ENCODE assay signal across 8 mouse cellular contexts in the genomic region with DNA sequence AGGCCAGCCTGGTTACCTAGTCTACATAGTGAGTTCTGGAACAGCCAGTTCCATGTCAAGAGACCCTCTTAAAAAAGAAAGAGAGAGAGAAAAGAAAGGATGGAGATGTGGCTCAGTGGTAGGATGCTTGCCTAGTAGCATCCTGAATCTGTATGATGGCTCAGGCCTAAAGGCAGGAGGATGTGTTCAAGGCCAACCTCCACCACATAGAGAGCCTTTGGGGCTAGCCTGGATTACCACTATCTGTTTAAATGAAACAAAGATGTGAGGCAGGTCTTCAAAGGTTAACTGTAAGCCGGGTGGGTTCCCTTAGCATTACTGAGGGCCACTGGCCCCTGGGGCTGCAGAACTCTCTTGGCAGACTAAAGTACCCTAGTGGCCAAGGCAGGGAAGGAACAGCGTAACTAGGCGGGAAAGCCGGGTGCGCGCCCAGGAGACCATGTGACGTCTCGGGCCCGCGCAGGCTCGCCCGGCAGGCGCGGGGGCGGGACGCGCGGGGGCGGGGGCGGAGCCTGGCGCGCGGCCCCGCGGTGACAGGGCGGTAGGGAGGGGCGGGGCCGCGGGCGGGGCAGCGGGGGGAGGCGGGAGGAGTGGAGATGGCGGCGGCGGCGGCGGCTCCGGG. TPM values are rescaled to one million over a fixed set of nuclear protein-coding genes. Genes with fewer than 3 reads are reported as not detected.
DNase-seq lines count a peak whose midpoint lies in the region; ATAC-seq and TF ChIP-seq lines count a peak whose summit lies in the region.

A gene (plus strand): TSS at position 552 of the 622 bp plus-strand sequence.

- under 1% methylated on average over 27 of the region's 38 CpGs for WGBS in forebrain, embryonic 16.5 days
- 1% methylated on average over 33 of the region's 38 CpGs for WGBS in neural tube, embryonic 14.5 days

- H3K27ac ChIP-seq in MEL (ENCODE audit: control insufficient read depth, low read depth, low read length): no peak within 1 kb of the TSS
- peak within 1 kb of the TSS; percentile 87 for H3K27ac ChIP-seq in forebrain, embryonic 16.5 days (ENCODE audit: low read length)
- peak within 1 kb of the TSS; percentile 85 for H3K27ac ChIP-seq in neural tube, embryonic 14.5 days (ENCODE audit: low read depth, low read length)

- peak; percentile 64 for ATAC-seq in forebrain, embryonic 16.5 days
- peak; percentile 68 for ATAC-seq in neural tube, embryonic 14.5 days (ENCODE audit: low read depth)

- peak in 1 of 2 experiments; percentile 11; a peak in 1 of 4 replicates for TF ChIP-seq POLR2A in MEL (IDR thresholded peaks at IDR 0.05; ENCODE audit: control insufficient read depth in 1 of 2, insufficient read depth in 1 of 2, low read depth in 1 of 2, low read length in 2 of 2, poor library complexity in 1 of 2)

- H3K27me3 ChIP-seq in MEL (ENCODE audit: control insufficient read depth in 1 of 2, insufficient read depth in 2 of 2, low read length in 2 of 2): no peaks in the 10 kb centered on the region
- H3K27me3 ChIP-seq in forebrain, embryonic 16.5 days (replicated peaks; ENCODE audit: control insufficient read depth, insufficient read depth, low read length): no peaks in the 10 kb centered on the region
- no peaks in the 10 kb centered on the region for H3K27me3 ChIP-seq in neural tube, embryonic 14.5 days (ENCODE audit: control insufficient read depth, insufficient read depth, low read length)

- intact Hi-C loops in heart, postnatal 25 days (cut with DNase I): loop anchor here (10.0 kb wide), 1 partner anchor 346 kb away; no protein-coding TSS in a partner anchor

- TF ChIP-seq RAD21 in MEL (IDR thresholded peaks at IDR 0.05; ENCODE audit: low read depth, low read length): no peak

- peaks cover 3 to 12% of the 10 kb centered on the region in 2 experiments for H3K4me1 ChIP-seq in MEL (ENCODE audit: control insufficient read depth in 1 of 2, insufficient read depth in 2 of 2, low read length in 2 of 2)
- peaks cover 44% of the 10 kb centered on the region for H3K4me1 ChIP-seq in forebrain, embryonic 16.5 days (replicated peaks; ENCODE audit: control insufficient read depth, insufficient read depth, low read length)
- peaks cover 19% of the 10 kb centered on the region for H3K4me1 ChIP-seq in neural tube, embryonic 14.5 days (ENCODE audit: control insufficient read depth, insufficient read depth, low read length)

- peak; percentile 94 for DNase-seq in MEL (ENCODE audit: low read depth, low spot score)
- peak; percentile 87 to 95 for DNase-seq in cerebellum, adult 18-20 months
- peak; percentile 85 for DNase-seq in heart, postnatal 25 days (ENCODE audit: low spot score)
- DNase-seq in layer of hippocampus, adult 11-12 months (ENCODE audit: low spot score): peak; percentile 93
- DNase-seq in lung, adult 18-20 months: peak; percentile 89 to 93
- DNase-seq in testis, postnatal 10 days (ENCODE audit: low spot score): peak; percentile 92

- H3K4me3 ChIP-seq in MEL (ENCODE audit: control insufficient read depth in 1 of 2, insufficient read depth in 1 of 2, low read depth in 2 of 2, low read length in 2 of 2): peak within 1 kb of the TSS; percentile 73
- peak within 1 kb of the TSS; percentile 88 for H3K4me3 ChIP-seq in forebrain, embryonic 16.5 days (replicated peaks; ENCODE audit: low read length)
- H3K4me3 ChIP-seq in neural tube, embryonic 14.5 days (ENCODE audit: low read depth, low read length): peak within 1 kb of the TSS; percentile 66

- peak within 1 kb of the TSS; percentile 85 for H3K4me2 ChIP-seq in forebrain, embryonic 16.5 days (ENCODE audit: low read length)
- H3K4me2 ChIP-seq in neural tube, embryonic 14.5 days (ENCODE audit: low read depth, low read length): peak within 1 kb of the TSS; percentile 59

- H3K9ac ChIP-seq in MEL (ENCODE audit: control insufficient read depth, low read depth, low read length, poor library complexity, severe bottlenecking): peak within 1 kb of the TSS; percentile 66
- H3K9ac ChIP-seq in forebrain, embryonic 16.5 days (replicated peaks; ENCODE audit: low read depth, low read length): peak within 1 kb of the TSS; percentile 95
- peak within 1 kb of the TSS; percentile 83 for H3K9ac ChIP-seq in neural tube, embryonic 14.5 days (replicated peaks; ENCODE audit: low read depth, low read length)

- no peaks in the 10 kb centered on the region for H3K9me3 ChIP-seq in MEL (replicated peaks; ENCODE audit: insufficient read depth, low read length)
- no peaks in the 10 kb centered on the region for H3K9me3 ChIP-seq in forebrain, embryonic 16.5 days (ENCODE audit: control insufficient read depth, low read length)
- H3K9me3 ChIP-seq in neural tube, embryonic 14.5 days (ENCODE audit: control insufficient read depth, low read length): no peaks in the 10 kb centered on the region

- peaks cover 0 to 2% of the 10 kb centered on the region in 2 experiments; a peak in 2 of 4 replicates for H3K36me3 ChIP-seq in MEL (ENCODE audit: control insufficient read depth in 1 of 2, insufficient read depth in 2 of 2, low read length in 2 of 2)
- H3K36me3 ChIP-seq in forebrain, embryonic 16.5 days (ENCODE audit: control insufficient read depth, insufficient read depth): peaks cover under 1% of the 10 kb centered on the region; the same call in 1 of the 2 replicates
- H3K36me3 ChIP-seq in neural tube, embryonic 14.5 days (ENCODE audit: control insufficient read depth, insufficient read depth, low read length): no peaks in the 10 kb centered on the region; the same call in 1 of the 2 replicates

- TF ChIP-seq CTCF in MEL (IDR thresholded peaks at IDR 0.05 in 2 of 3, conservative IDR thresholded peaks at IDR 0.05 in 1 of 3; ENCODE audit: control insufficient read depth in 1 of 3, insufficient read depth in 1 of 3, low read depth in 2 of 3, low read length in 3 of 3, poor library complexity in 1 of 3, severe bottlenecking in 1 of 3): peak; percentile 52 to 68 (median 62)

- no peaks in the 10 kb centered on the region; the same call in 1 of the 2 replicates for H3K79me2 ChIP-seq in MEL (ENCODE audit: control insufficient read depth, insufficient read depth, low read length, poor library complexity)

- TF ChIP-seq EP300 in MEL (IDR thresholded peaks at IDR 0.05; ENCODE audit: low read depth in 1 of 2, low read length in 2 of 2): no peak

TF ChIP-seq in MEL, 35 proteins besides CTCF, POLR2A, EP300 and RAD21:
- TF ChIP-seq USF1 (IDR thresholded peaks at IDR 0.05; ENCODE audit: low read depth, low read length): peak; percentile 90
- no peak for TF ChIP-seq MXI1 (IDR thresholded peaks at IDR 0.05; ENCODE audit: low read depth, low read length)
- peak; percentile 64 for TF ChIP-seq NRF1 (IDR thresholded peaks at IDR 0.05; ENCODE audit: insufficient read depth, low read depth, low read length, poor library complexity, severe bottlenecking)
- TF ChIP-seq SIN3A (IDR thresholded peaks at IDR 0.05; ENCODE audit: low read length): peak; percentile 17; the same call in 1 of the 2 replicates
- TF ChIP-seq MAX (IDR thresholded peaks at IDR 0.05; ENCODE audit: low read length): peak; percentile 44; the same call in 1 of the 2 replicates
- TF ChIP-seq E2F4 (IDR thresholded peaks at IDR 0.05; ENCODE audit: borderline replicate concordance, low read depth, low read length): peak; percentile 82; the same call in 1 of the 2 replicates
- TF ChIP-seq JUND (IDR thresholded peaks at IDR 0.05; ENCODE audit: low read depth, low read length): no peak

RNA-seq across cellular contexts. Expression of the gene that starts here (rescaled TPM):
- 5.2 and 7.1 TPM in 2 replicates for total RNA-seq in MEL (2012; rRNA removed)
- 10 to 100 TPM in 1 of 2 experiments, not detected in 1; 45.1 TPM for polyA plus RNA-seq in MEL (2012; ENCODE audit: insufficient read depth in 1 of 2, insufficient read length in 2 of 2, low read depth in 1 of 2, low replicate concordance in 2 of 2, missing spikeins in 1 of 2)
- polyA plus RNA-seq in forebrain, embryonic 16.5 days (2015; fragmentation: Nextera tagmentation; extraction: Ambion mirVana): 98.2 and 100.0 TPM in 2 replicates
- total RNA-seq in heart, postnatal 25 days (2021): 10 to 100 TPM; 56.5 to 59.8 TPM
- 85.0 and 85.9 TPM in 2 replicates for polyA plus RNA-seq in neural tube, embryonic 14.5 days (2014; fragmentation: Nextera tagmentation; extraction: Ambion mirVana)
